Mouse (Mus musculus) kidney, postnatal 25 days (tissue): ENCODE data around the gene Gramd1a.

Source experiments
- DNase-seq, 2 experiments: peaks; one replicate each; pipeline ENCODE4 v3.0.0; 2021; ENCODE audit warnings: mixed read lengths in 2 of 2

Gramd1a gene

GRCm38 (mm10) chr7:31088206-31088605 lies 67.5 kb downstream of the Gramd1a start:
- no peak for DNase-seq

DNA sequence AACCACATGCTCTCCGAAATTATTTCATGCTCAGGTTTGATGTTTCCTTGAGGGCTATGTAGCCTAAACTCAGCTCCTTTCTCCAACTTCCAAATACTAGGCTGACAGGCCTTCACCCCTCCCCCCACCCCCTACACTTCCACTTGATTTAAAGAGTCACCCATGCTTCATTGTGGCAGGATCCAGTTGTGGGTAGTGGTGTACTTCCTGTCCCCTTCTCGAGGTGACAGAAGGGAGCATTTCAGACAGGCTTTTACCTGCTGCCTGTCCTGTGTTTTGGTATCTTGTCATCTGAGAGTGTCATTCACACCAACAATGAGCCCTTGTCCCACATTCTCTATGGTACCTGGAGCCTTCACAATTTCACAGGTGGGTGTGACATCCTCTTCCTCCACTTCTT lies 68.4 kb downstream of the Gramd1a start:
- DNase-seq: no peak

- no peak for DNase-seq
Observed at GRCm38 (mm10) chr7:31086175-31086755, 69.4 kb downstream of the Gramd1a start.

- DNase-seq: peak; percentile 28 to 64
Observed at GRCm38 (mm10) chr7:31085171-31085570, 70.5 kb downstream of the Gramd1a start.

- no peak for DNase-seq
Observed at GRCm38 (mm10) chr7:31084140-31084539, 71.6 kb downstream of the Gramd1a start.

DNA sequence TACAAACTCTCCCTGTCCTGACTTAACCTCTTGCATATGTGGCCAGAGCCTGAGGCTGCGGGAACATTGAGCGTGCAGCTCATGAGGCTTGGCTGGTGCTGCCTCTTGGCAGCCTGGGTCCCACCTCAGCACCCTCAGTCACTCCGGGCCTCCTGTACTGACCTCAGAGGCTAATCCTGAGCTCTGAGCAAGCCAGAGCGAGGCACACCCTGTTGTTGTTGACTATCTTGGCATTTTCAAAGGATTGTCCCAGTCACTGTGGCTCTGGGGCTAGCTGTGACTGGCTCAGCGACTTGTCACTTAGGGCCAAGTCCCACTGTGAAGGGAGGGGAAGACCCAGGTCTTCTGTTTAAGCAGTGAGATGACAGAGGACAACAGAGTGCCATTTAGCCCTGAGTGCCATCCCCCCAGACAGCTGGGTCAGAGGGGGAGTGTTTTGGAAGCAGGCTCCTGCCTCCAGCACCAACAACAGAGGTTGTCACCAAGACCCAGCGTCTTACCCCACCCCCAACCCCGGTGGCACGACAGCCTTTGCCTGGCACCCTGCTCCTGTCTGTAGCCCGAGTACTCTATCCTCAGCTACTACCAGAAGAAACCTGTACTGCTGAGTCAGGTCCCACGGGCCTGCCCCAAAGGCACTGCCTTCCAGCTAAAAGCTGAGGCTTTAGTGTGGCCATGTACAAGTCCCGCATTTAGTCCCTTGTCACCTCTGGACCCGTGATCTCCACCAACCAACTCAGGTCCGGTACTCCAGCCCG lies 72.7 kb downstream of the Gramd1a start:
- DNase-seq: peak; percentile 14 to 75

DNA sequence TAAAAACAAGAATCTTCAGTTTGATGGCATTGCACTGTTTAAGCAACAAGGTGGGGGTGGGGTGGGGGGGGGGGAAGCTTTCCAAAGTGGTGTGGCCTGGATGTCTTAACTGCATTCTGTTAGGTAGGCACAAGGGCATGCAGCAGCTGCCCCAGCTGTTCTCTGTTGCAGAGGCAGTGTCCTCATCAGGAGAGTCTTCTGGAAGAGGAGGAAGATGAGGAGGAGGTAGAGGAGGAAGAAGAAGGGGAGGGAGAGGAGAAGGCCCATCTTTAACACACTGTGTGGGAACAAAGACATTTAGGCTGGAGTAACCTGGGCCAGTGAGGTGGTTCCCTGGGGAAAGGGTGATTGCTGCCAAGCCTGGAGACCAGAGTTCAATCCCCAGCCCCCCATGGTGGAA lies 73.6 kb downstream of the Gramd1a start:
- no peak for DNase-seq

DNA sequence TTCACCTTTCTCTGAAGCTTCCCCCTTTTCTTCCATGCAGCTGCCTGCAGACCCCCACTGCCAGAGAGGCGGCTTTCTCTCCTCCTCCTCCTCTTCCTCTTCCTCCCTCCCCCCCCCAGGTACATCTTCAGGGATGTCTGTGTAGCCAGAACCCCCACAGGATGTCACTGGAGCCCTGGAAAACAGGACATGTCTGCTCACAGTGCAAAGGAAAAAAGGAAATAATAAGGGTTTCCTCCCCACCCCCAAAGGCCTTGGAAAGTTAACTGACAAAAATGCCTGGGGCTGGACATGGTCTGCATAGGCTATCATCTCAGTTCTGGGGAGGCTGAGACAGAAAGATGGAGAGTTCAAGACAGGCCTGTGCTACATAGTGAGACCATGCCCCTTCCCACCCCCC lies 74.6 kb downstream of the Gramd1a start:
- DNase-seq: no peak

DNA sequence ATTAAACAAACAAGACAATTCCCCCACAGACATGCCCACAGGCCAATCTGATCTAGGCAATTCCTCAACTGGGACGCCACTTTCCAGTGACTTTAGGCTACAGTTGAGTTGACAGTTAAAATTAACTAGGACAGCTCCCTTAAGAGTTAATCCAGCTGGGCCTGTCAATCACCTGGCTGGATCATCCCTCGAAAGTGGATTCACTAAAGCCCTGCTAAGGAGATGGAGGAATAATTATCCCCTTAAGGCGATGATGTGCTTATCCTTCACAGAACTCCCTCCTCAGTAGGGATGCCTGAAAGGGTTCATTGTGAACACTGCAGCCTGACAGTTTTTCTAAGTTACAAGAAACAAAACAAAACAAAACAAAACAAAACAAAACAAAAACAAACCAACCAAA lies 75.1 kb downstream of the Gramd1a start:
- DNase-seq: no peak
